Mouse (Mus musculus) thymus, postnatal 0 days (tissue): ENCODE measurements at regions not wholly inside any gene's neighbourhood (a gene's known extent, or its start where the extent isn't known, plus 50 kb on each side); places are given as distances from the start of the nearest gene placed in this dataset.

ENCODE experiments used
- DNase-seq: peaks from one replicate; pipeline ENCODE4 v3.0.0-alpha.2; 2015; ENCODE audit warnings: low spot score

- no peak for DNase-seq
These were observed 50.9 kb upstream of the Tpp2 start for GRCm38 (mm10) chr1:43882576-43882975.

- peak; percentile 76 for DNase-seq
These were observed 52.8 kb upstream of the Uxs1 start for GRCm38 (mm10) chr1:43880396-43880795.

DNA sequence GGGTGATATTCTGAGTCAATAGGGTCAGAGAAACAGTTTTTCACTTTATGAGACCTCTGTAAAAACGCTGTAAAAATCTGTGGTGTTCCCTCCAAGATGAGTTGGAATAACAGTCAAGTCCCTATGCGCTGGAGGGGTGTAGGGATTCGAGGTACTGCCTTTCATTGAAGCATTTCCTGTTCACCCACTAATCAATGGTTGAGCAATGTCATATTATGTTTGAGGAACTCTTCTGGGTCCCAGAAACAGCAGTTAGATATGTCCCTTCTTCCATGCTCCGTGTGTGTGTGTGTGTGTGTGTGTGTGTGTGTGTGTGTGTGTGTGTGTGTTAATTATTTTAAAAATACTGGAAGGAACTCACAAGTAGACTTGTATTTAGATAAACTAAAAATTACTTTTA, 52.3 kb upstream of the Uxs1 start:
- peak; percentile 8 for DNase-seq

GRCm38 (mm10) chr1:43879163-43879562, 51.6 kb upstream of the Uxs1 start:
- no peak for DNase-seq

DNA sequence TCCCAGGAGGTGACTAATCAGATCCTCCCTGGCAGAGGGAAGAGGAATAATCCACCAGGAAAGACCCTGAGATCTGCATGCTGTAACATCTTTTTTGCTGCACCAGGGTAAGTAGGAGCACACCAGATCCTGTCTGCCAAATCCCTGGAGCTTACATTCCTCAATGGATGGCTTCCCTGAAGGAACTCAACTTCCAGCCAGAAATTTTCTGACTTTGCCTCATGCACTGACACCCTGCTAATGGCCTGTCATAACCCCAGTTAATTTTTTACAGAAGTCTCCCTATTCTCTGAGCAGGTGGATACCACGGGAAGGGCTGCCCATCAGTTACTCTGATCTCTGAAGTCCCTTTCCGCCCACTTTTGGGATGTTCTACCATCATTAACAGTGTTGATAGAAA, 50.6 kb upstream of the Uxs1 start:
- no peak for DNase-seq

GRCm38 (mm10) chr1:43877704-43878103, 50.1 kb upstream of the Uxs1 start:
- no peak for DNase-seq
